Mouse (Mus musculus) kidney, embryonic 16.5 days (tissue): ENCODE measurements around the gene Tasp1. TPM values are rescaled to one million over a fixed set of nuclear protein-coding genes. Genes with fewer than 3 reads are reported as not detected.

ENCODE experiments used
- ATAC-seq: fragments of 200-750 bp; cut with Nextera tagmentation; 2 replicates; pipeline ENCODE4 v1.8.0; 2017; ENCODE audit warnings: moderate TSS enrichment; ENCODE audit not compliant: low FRiP score, low TSS enrichment
- H3K27ac ChIP-seq: fragments of 300-500 bp; sonication (generic); 2 replicates; pipeline ENCODE4 v1.5.1; 2014; ENCODE audit warnings: low read length
- H3K27me3 ChIP-seq: fragments of 300-500 bp; sonication (generic); 2 replicates; pipeline ENCODE4 v1.6.1; 2014; ENCODE audit warnings: low read length, control low read depth, mixed read lengths; ENCODE audit not compliant: insufficient read depth
- H3K36me3 ChIP-seq: fragments of 300-500 bp; sonication (generic); 2 replicates; pipeline ENCODE4 v1.6.1; 2014; ENCODE audit warnings: low read length, control low read depth, mixed read lengths; ENCODE audit not compliant: insufficient read depth
- H3K4me1 ChIP-seq: fragments of 300-500 bp; sonication (generic); 2 replicates; pipeline ENCODE4 v1.6.1; 2014; ENCODE audit warnings: low read length, control low read depth, mixed read lengths; ENCODE audit not compliant: insufficient read depth
- H3K4me2 ChIP-seq: fragments of 300-500 bp; sonication (generic); replicated peaks from 2 replicates; pipeline ENCODE4 v1.6.1; 2014; ENCODE audit warnings: low read depth, low read length
- H3K4me3 ChIP-seq: fragments of 300-500 bp; sonication (generic); 2 replicates; pipeline ENCODE4 v1.5.1; 2014; ENCODE audit warnings: mild to moderate bottlenecking, low read length
- H3K9ac ChIP-seq: fragments of 300-500 bp; sonication (generic); replicated peaks from 2 replicates; pipeline ENCODE4 v1.6.1; 2014; ENCODE audit warnings: low read length
- H3K9me3 ChIP-seq: fragments of 300-500 bp; sonication (generic); 2 replicates; pipeline ENCODE4 v1.6.1; 2016; ENCODE audit warnings: low read length, control low read depth
- WGBS: fragments of 180-500 bp; shearing (Covaris S2); extraction: QIAGEN DNeasy Blood & Tissue Kit; methylation state at CpG from one replicate; pipeline ENCODE4 v1.1.7; 2014; 5-methylcytosine and 5-hydroxymethylcytosine counted together
- polyA plus RNA-seq: library from polyadenylated mRNA; unstranded; fragments of >200 nt; fragmentation: Nextera tagmentation; extraction: Ambion mirVana; gene quantifications from 2 replicates; pipeline ENCODE4 v1.2.1, GENCODE M21; 2015

The Tasp1 gene
- polyA plus RNA-seq = 20.5 and 21.5 TPM in 2 replicates

- under 1% methylated on average over 68 of the region's 68 CpGs for WGBS
- peaks cover 12% of the 10 kb centered on the region; the same call in 1 of the 2 replicates for H3K4me1 ChIP-seq
Observed at GRCm38 (mm10) chr2:140066353-140067314, at the start of gene Tasp1. Tasp1 (minus strand) TSS chr2:140066805.

GRCm38 (mm10) chr2:140113851-140114250, 47.2 kb upstream of the Tasp1 start:
- no peaks in the 10 kb centered on the region for H3K36me3 ChIP-seq
- no peaks in the 10 kb centered on the region for H3K27me3 ChIP-seq
- H3K9me3 ChIP-seq = no peaks in the 10 kb centered on the region
- no peak overlapping the region for H3K4me3 ChIP-seq
- no peak overlapping the region for H3K4me2 ChIP-seq
- no peak overlapping the region for H3K9ac ChIP-seq
- no peak overlapping the region for H3K27ac ChIP-seq
- no peaks in the 10 kb centered on the region for H3K4me1 ChIP-seq
- WGBS = 88% methylated on average over 8 of the region's 8 CpGs
- ATAC-seq = no peak

More at GRCm38 (mm10) chr2:140066353-140067314, at the start of gene Tasp1:
- H3K27ac ChIP-seq = peak within 1 kb of the TSS; percentile 92
- H3K36me3 ChIP-seq = 0 out of 2 replicates have a peak, but pooled peaks cover 4% of the 10 kb centered on the region
- H3K4me3 ChIP-seq = peak within 1 kb of the TSS; percentile 94
- peak within 1 kb of the TSS; percentile 91 for H3K9ac ChIP-seq
- H3K27me3 ChIP-seq = no peaks in the 10 kb centered on the region
- peak; percentile 100 for ATAC-seq
- H3K4me2 ChIP-seq = peak within 1 kb of the TSS; percentile 82
- H3K9me3 ChIP-seq = no peaks in the 10 kb centered on the region

GRCm38 (mm10) chr2:140108945-140109344, 42.3 kb upstream of the Tasp1 start:
- Histone ChIP-seq H3K36me3 (no peaks in the 10 kb centered on the region), H3K4me3 (no peak overlapping the region), H3K9ac (no peak overlapping the region), H3K9me3 (no peaks in the 10 kb centered on the region), H3K4me2 (no peak overlapping the region), H3K27ac (no peak overlapping the region), H3K4me1 (no peaks in the 10 kb centered on the region), H3K27me3 (no peaks in the 10 kb centered on the region)
- no peak for ATAC-seq
- 32% methylated on average over 1 of the region's 1 CpGs for WGBS

- Histone ChIP-seq H3K4me3 (no peak overlapping the region), H3K4me2 (no peak overlapping the region), H3K36me3 (no peaks in the 10 kb centered on the region), H3K4me1 (no peaks in the 10 kb centered on the region), H3K9ac (no peak overlapping the region), H3K27me3 (no peaks in the 10 kb centered on the region), H3K9me3 (no peaks in the 10 kb centered on the region), H3K27ac (no peak overlapping the region)
- 92% methylated on average over 4 of the region's 4 CpGs for WGBS
- ATAC-seq = no peak
Observed at GRCm38 (mm10) chr2:140107641-140108040, 41.0 kb upstream of the Tasp1 start.

GRCm38 (mm10) chr2:140104951-140105350, 38.3 kb upstream of the Tasp1 start:
- Histone ChIP-seq H3K4me1 (no peaks in the 10 kb centered on the region), H3K36me3 (no peaks in the 10 kb centered on the region), H3K4me3 (no peak overlapping the region), H3K27ac (no peak overlapping the region), H3K27me3 (no peaks in the 10 kb centered on the region), H3K4me2 (no peak overlapping the region), H3K9me3 (no peaks in the 10 kb centered on the region), H3K9ac (no peak overlapping the region)
- WGBS = 55% methylated on average over 3 of the region's 3 CpGs
- ATAC-seq = no peak

GRCm38 (mm10) chr2:140100551-140101474, 34.2 kb upstream of the Tasp1 start:
- no peaks in the 10 kb centered on the region for H3K27me3 ChIP-seq
- no peak overlapping the region for H3K4me2 ChIP-seq
- H3K9me3 ChIP-seq = peaks cover 4% of the 10 kb centered on the region; the same call in 1 of the 2 replicates
- no peak for ATAC-seq
- H3K36me3 ChIP-seq = no peaks in the 10 kb centered on the region
- no peak overlapping the region for H3K4me3 ChIP-seq
- H3K9ac ChIP-seq = no peak overlapping the region
- 72% methylated on average over 3 of the region's 3 CpGs for WGBS
- no peaks in the 10 kb centered on the region for H3K4me1 ChIP-seq
- H3K27ac ChIP-seq = no peak overlapping the region

- Histone ChIP-seq H3K9me3 (peaks cover 4% of the 10 kb centered on the region; the same call in 1 of the 2 replicates), H3K27me3 (no peaks in the 10 kb centered on the region), H3K27ac (no peak overlapping the region), H3K36me3 (no peaks in the 10 kb centered on the region), H3K9ac (no peak overlapping the region), H3K4me2 (no peak overlapping the region), H3K4me3 (no peak overlapping the region), H3K4me1 (no peaks in the 10 kb centered on the region)
- no peak for ATAC-seq
- WGBS = 90% methylated on average over 3 of the region's 3 CpGs
Observed at GRCm38 (mm10) chr2:140099971-140100370, 33.4 kb upstream of the Tasp1 start.

GRCm38 (mm10) chr2:140097131-140097591, 30.6 kb upstream of the Tasp1 start:
- ATAC-seq = peak; percentile 81; the same call in 1 of the 2 replicates
- H3K27ac ChIP-seq = no peak overlapping the region
- no peak overlapping the region for H3K4me2 ChIP-seq
- H3K4me1 ChIP-seq = no peaks in the 10 kb centered on the region
- no peaks in the 10 kb centered on the region for H3K36me3 ChIP-seq
- 80% methylated on average over 3 of the region's 3 CpGs for WGBS
- no peak overlapping the region for H3K4me3 ChIP-seq
- no peaks in the 10 kb centered on the region for H3K27me3 ChIP-seq
- no peak overlapping the region for H3K9ac ChIP-seq
- H3K9me3 ChIP-seq = peaks cover 4% of the 10 kb centered on the region; the same call in 1 of the 2 replicates

- H3K9me3 ChIP-seq = peaks cover 4% of the 10 kb centered on the region; the same call in 1 of the 2 replicates
- no peaks in the 10 kb centered on the region for H3K27me3 ChIP-seq
- WGBS = 89% methylated on average over 5 of the region's 5 CpGs
- no peak for ATAC-seq
- H3K9ac ChIP-seq = no peak overlapping the region
- no peaks in the 10 kb centered on the region for H3K4me1 ChIP-seq
- no peaks in the 10 kb centered on the region for H3K36me3 ChIP-seq
- H3K4me2 ChIP-seq = no peak overlapping the region
- H3K4me3 ChIP-seq = no peak overlapping the region
- H3K27ac ChIP-seq = no peak overlapping the region
Observed at GRCm38 (mm10) chr2:140096034-140096433, 29.4 kb upstream of the Tasp1 start.
